In genomic region chr7:113377875-113378658, GRCm38 (mm10) we compare ENCODE assay signal across 7 mouse cellular contexts. TPM values are rescaled to one million over a fixed set of nuclear protein-coding genes. Genes with fewer than 3 reads are reported as not detected.
DNase-seq lines count a peak whose midpoint lies in the region; ATAC-seq and TF ChIP-seq lines count a peak whose summit lies in the region.

No protein-coding gene starts in this region.

- intact Hi-C loops in gastrocnemius, postnatal 14 days (cut with DNase I; ENCODE audit: low total_unique reads): loop anchor here (2.0 to 10.0 kb wide), 2 partner anchors 217 to 647 kb away; no protein-coding TSS in a partner anchor

- ATAC-seq in megakaryocyte progenitor cell, adult 5-6 weeks (replicated peaks; ENCODE audit: poor library complexity): peak; percentile 100

- no peak for TF ChIP-seq POLR2A in cortical plate, adult 2 months (IDR thresholded peaks at IDR 0.05; ENCODE audit: extremely low read depth, insufficient read depth, low read length)

- H3K4me1 ChIP-seq in cortical plate, adult 2 months (ENCODE audit: control insufficient read depth, insufficient read depth, low read length): no peaks in the 10 kb centered on the region; the same call in 1 of the 2 replicates

- peak; percentile 92 for TF ChIP-seq CTCF in cortical plate, adult 2 months (IDR thresholded peaks at IDR 0.05; ENCODE audit: extremely low read depth, insufficient read depth, low read length)

- H3K27ac ChIP-seq in cortical plate, adult 2 months (ENCODE audit: insufficient read depth, low read length): no peak overlapping the region

- no peak overlapping the region for H3K4me3 ChIP-seq in cortical plate, adult 2 months (ENCODE audit: insufficient read depth, low read length)

- peak; percentile 88 to 96 for DNase-seq in adrenal gland, adult (ENCODE audit: inconsistent age in 2 of 2, low spot score in 1 of 2)
- DNase-seq in gastrocnemius, postnatal 14 days: peak; percentile 65
- peak; percentile 94 for DNase-seq in induced T-regulatory cell, adult 2 months (ENCODE audit: low read depth)
- DNase-seq in left cerebral cortex, adult 8-10 months (ENCODE audit: low spot score in 2 of 2): peak; percentile 6 to 68
- peak; percentile 43 to 47 for DNase-seq in right cerebral cortex, postnatal 36 days (ENCODE audit: low spot score in 2 of 2)

RNA-seq across cellular contexts. Expression of gene Btbd10, which starts 8.9 kb away (rescaled TPM):
- polyA plus RNA-seq in cortical plate, adult 2 months (2012; rRNA removed): 75.1 and 81.9 TPM in 2 replicates
- 1 to 10 TPM; 5.9 to 8.3 TPM for total RNA-seq in gastrocnemius, postnatal 14 days (2021)
- 10 to 100 TPM; 76.5 to 85.2 (median 80.8) TPM for total RNA-seq in left cerebral cortex, adult 8-10 months (2022)
- 16.8 and 18.3 TPM in 2 replicates for total RNA-seq in megakaryocyte progenitor cell, adult 5-6 weeks (2015)
- 19.8 and 19.9 TPM in 2 replicates for total RNA-seq in megakaryocyte progenitor cell, adult 5-6 weeks (2017)

RNA-seq across cellular contexts. Expression of gene Pth, which starts 10.3 kb away (rescaled TPM):
- not detected in 2 replicates for polyA plus RNA-seq in cortical plate, adult 2 months (2012; rRNA removed)
- total RNA-seq in gastrocnemius, postnatal 14 days (2021): not detected
- total RNA-seq in left cerebral cortex, adult 8-10 months (2022): not detected
- not detected in 2 replicates for total RNA-seq in megakaryocyte progenitor cell, adult 5-6 weeks (2015)
- not detected in 2 replicates for total RNA-seq in megakaryocyte progenitor cell, adult 5-6 weeks (2017)

Comparison
In these comparisons a context has a peak if more than half of its experiments do, and no peak if none do; other contexts are left out.
1. DNase-seq: peak in every context shown above with its lines; median percentile 94 in induced T-regulatory cell, adult 2 months; 92 in adrenal gland, adult; 65 in gastrocnemius, postnatal 14 days; 45 in right cerebral cortex, postnatal 36 days; 37 in left cerebral cortex, adult 8-10 months.